Mouse (Mus musculus): Measurements from ENCODE around the gene 1110002E22Rik. TPM values are rescaled to one million over a fixed set of nuclear protein-coding genes. Genes with fewer than 3 reads are reported as not detected.

The 1110002E22Rik gene
- polyA plus RNA-seq, 1 experiment from 2014 or later, result 0.01 TPM

GRCm38 (mm10) chr3:138110910-138111782 lies 46.3 kb downstream of the 1110002E22Rik start:
- no peak overlapping the region for H3K4me3 ChIP-seq (ENCODE audit: low read depth, low read length)
- TF ChIP-seq CTCF (IDR thresholded peaks at IDR 0.05; ENCODE audit: low read depth), result no peak
- ATAC-seq, result no peak; the same call in 1 of the 2 replicates
- H3K27ac ChIP-seq (ENCODE audit: low read depth), result no peak overlapping the region
- WGBS (ENCODE audit: insufficient replicate concordance), result 81% methylated on average over 19 of the region's 19 CpGs
- DNase-seq, result no peak
- H3K4me2 ChIP-seq (ENCODE audit: low read depth, low read length), result no peak overlapping the region
- peaks cover 10% of the 10 kb centered on the region for H3K36me3 ChIP-seq (replicated peaks; ENCODE audit: insufficient read depth, low read length)
- H3K4me1 ChIP-seq (ENCODE audit: insufficient read depth), result no peaks in the 10 kb centered on the region
- no peaks in the 10 kb centered on the region for H3K27me3 ChIP-seq (ENCODE audit: insufficient read depth, low read length)
- H3K9me3 ChIP-seq (ENCODE audit: low read length), result no peaks in the 10 kb centered on the region
- H3K9ac ChIP-seq (replicated peaks), result no peak overlapping the region

GRCm38 (mm10) chr3:138114106-138114505 lies 49.3 kb downstream of the 1110002E22Rik start:
- TF ChIP-seq EP300 (IDR thresholded peaks at IDR 0.05; ENCODE audit: low read depth) (no peak), CTCF (IDR thresholded peaks at IDR 0.05; ENCODE audit: low read depth) (no peak)
- peaks cover 10% of the 10 kb centered on the region; the same call in 1 of the 2 replicates for H3K36me3 ChIP-seq (replicated peaks; ENCODE audit: insufficient read depth, low read length)
- DNase-seq (no peak), ATAC-seq (no peak)
- H3K27ac ChIP-seq (ENCODE audit: low read depth), result no peak overlapping the region
- no peak overlapping the region for H3K9ac ChIP-seq (replicated peaks)
- no peak overlapping the region for H3K4me2 ChIP-seq (ENCODE audit: low read depth, low read length)
- no peaks in the 10 kb centered on the region for H3K9me3 ChIP-seq (ENCODE audit: low read length)
- H3K27me3 ChIP-seq (ENCODE audit: insufficient read depth, low read length), result no peaks in the 10 kb centered on the region
- WGBS (ENCODE audit: insufficient replicate concordance), result 79% methylated on average over 17 of the region's 17 CpGs
- H3K4me1 ChIP-seq (ENCODE audit: insufficient read depth), result no peaks in the 10 kb centered on the region
- no peak overlapping the region for H3K4me3 ChIP-seq (ENCODE audit: low read depth, low read length)

- DNase-seq (no peak), ATAC-seq (no peak)
- no peaks in the 10 kb centered on the region for H3K27me3 ChIP-seq (ENCODE audit: insufficient read depth, low read length)
- no peak overlapping the region for H3K4me2 ChIP-seq (ENCODE audit: low read depth, low read length)
- WGBS (ENCODE audit: insufficient replicate concordance), result 79% methylated on average over 4 of the region's 4 CpGs
- H3K27ac ChIP-seq (ENCODE audit: low read depth), result no peak overlapping the region
- H3K4me3 ChIP-seq (ENCODE audit: low read depth, low read length), result no peak overlapping the region
- H3K36me3 ChIP-seq (replicated peaks; ENCODE audit: insufficient read depth, low read length), result peaks cover 11% of the 10 kb centered on the region; the same call in 1 of the 2 replicates
- TF ChIP-seq CTCF (IDR thresholded peaks at IDR 0.05; ENCODE audit: low read depth), result no peak
- TF ChIP-seq EP300 (IDR thresholded peaks at IDR 0.05; ENCODE audit: low read depth), result no peak
- H3K4me1 ChIP-seq (ENCODE audit: insufficient read depth), result no peaks in the 10 kb centered on the region
- no peak overlapping the region for H3K9ac ChIP-seq (replicated peaks)
- H3K9me3 ChIP-seq (ENCODE audit: low read length), result no peaks in the 10 kb centered on the region
Observed at GRCm38 (mm10) chr3:138116871-138117270, 52.0 kb downstream of the 1110002E22Rik start.

- Histone ChIP-seq H3K4me1 (ENCODE audit: insufficient read depth) (no peaks in the 10 kb centered on the region), H3K27ac (ENCODE audit: low read depth) (no peak overlapping the region), H3K4me3 (ENCODE audit: low read depth, low read length) (no peak overlapping the region), H3K27me3 (ENCODE audit: insufficient read depth, low read length) (no peaks in the 10 kb centered on the region), H3K9ac (replicated peaks) (no peak overlapping the region), H3K36me3 (replicated peaks; ENCODE audit: insufficient read depth, low read length) (peaks cover 11% of the 10 kb centered on the region; the same call in 1 of the 2 replicates), H3K9me3 (ENCODE audit: low read length) (no peaks in the 10 kb centered on the region), H3K4me2 (ENCODE audit: low read depth, low read length) (no peak overlapping the region)
- no peak for TF ChIP-seq EP300 (IDR thresholded peaks at IDR 0.05; ENCODE audit: low read depth)
- no peak for TF ChIP-seq CTCF (IDR thresholded peaks at IDR 0.05; ENCODE audit: low read depth)
- ATAC-seq (no peak), DNase-seq (no peak)
- 57% methylated on average over 6 of the region's 6 CpGs for WGBS (ENCODE audit: insufficient replicate concordance)
Observed at GRCm38 (mm10) chr3:138118392-138118791, 53.5 kb downstream of the 1110002E22Rik start.

- H3K9ac ChIP-seq (replicated peaks), result no peak overlapping the region
- WGBS (ENCODE audit: insufficient replicate concordance), result 60% methylated on average over 14 of the region's 14 CpGs
- ATAC-seq, result no peak
- no peaks in the 10 kb centered on the region for H3K4me1 ChIP-seq (ENCODE audit: insufficient read depth)
- no peaks in the 10 kb centered on the region for H3K27me3 ChIP-seq (ENCODE audit: insufficient read depth, low read length)
- H3K9me3 ChIP-seq (ENCODE audit: low read length), result no peaks in the 10 kb centered on the region
- H3K36me3 ChIP-seq (replicated peaks; ENCODE audit: insufficient read depth, low read length), result peaks cover 11% of the 10 kb centered on the region; the same call in 1 of the 2 replicates
- H3K4me3 ChIP-seq (ENCODE audit: low read depth, low read length), result no peak overlapping the region
- no peak overlapping the region for H3K4me2 ChIP-seq (ENCODE audit: low read depth, low read length)
- no peak overlapping the region for H3K27ac ChIP-seq (ENCODE audit: low read depth)
- TF ChIP-seq CTCF (IDR thresholded peaks at IDR 0.05; ENCODE audit: low read depth), result no peak
- no peak for DNase-seq
Observed at GRCm38 (mm10) chr3:138118831-138119230, 54.0 kb downstream of the 1110002E22Rik start.

- Histone ChIP-seq H3K36me3 (replicated peaks; ENCODE audit: insufficient read depth, low read length) (peaks cover 9% of the 10 kb centered on the region; the same call in 1 of the 2 replicates), H3K4me2 (ENCODE audit: low read depth, low read length) (no peak overlapping the region), H3K4me3 (ENCODE audit: low read depth, low read length) (no peak overlapping the region), H3K27ac (ENCODE audit: low read depth) (no peak overlapping the region), H3K9me3 (ENCODE audit: low read length) (no peaks in the 10 kb centered on the region), H3K9ac (replicated peaks) (no peak overlapping the region), H3K27me3 (ENCODE audit: insufficient read depth, low read length) (no peaks in the 10 kb centered on the region), H3K4me1 (ENCODE audit: insufficient read depth) (no peaks in the 10 kb centered on the region)
- 85% methylated on average over 16 of the region's 16 CpGs for WGBS (ENCODE audit: insufficient replicate concordance)
- TF ChIP-seq EP300 (IDR thresholded peaks at IDR 0.05; ENCODE audit: low read depth) (no peak), CTCF (IDR thresholded peaks at IDR 0.05; ENCODE audit: low read depth) (no peak)
- ATAC-seq (no peak), DNase-seq (no peak)
Observed at GRCm38 (mm10) chr3:138119444-138120105, 54.7 kb downstream of the 1110002E22Rik start.
